Mouse (Mus musculus) heart, embryonic 16.5 days (tissue): ENCODE measurements around the gene Ostm1. TPM values are rescaled to one million over a fixed set of nuclear protein-coding genes. Genes with fewer than 3 reads are reported as not detected.
A peak's percentile ranks its signal among the peaks of the same experiment; 100 is the strongest.

ENCODE experiments used
- ATAC-seq: fragments of 200-750 bp; cut with Nextera tagmentation; replicated peaks from 2 replicates; pipeline ENCODE4 v1.8.0; 2017; ENCODE audit warnings: moderate number of reproducible peaks; ENCODE audit not compliant: insufficient read depth, low FRiP score; ENCODE audit errors: extremely low read depth
- H3K27ac ChIP-seq: fragments of 300-500 bp; sonication (generic); 2 replicates; pipeline ENCODE4 v1.5.1; 2014; ENCODE audit warnings: mild to moderate bottlenecking, low read length, control low read depth, moderate library complexity
- H3K27me3 ChIP-seq: fragments of 300-500 bp; sonication (generic); 2 replicates; pipeline ENCODE4 v1.6.1; 2014; ENCODE audit warnings: low read length, mixed read lengths; ENCODE audit not compliant: control insufficient read depth, insufficient read depth
- H3K36me3 ChIP-seq: fragments of 300-500 bp; sonication (generic); 2 replicates; pipeline ENCODE4 v1.6.1; 2014; ENCODE audit not compliant: control insufficient read depth, insufficient read depth
- H3K4me1 ChIP-seq: fragments of 300-500 bp; sonication (generic); 2 replicates; pipeline ENCODE4 v1.6.1; 2014; ENCODE audit warnings: low read length, mixed read lengths; ENCODE audit not compliant: control insufficient read depth, insufficient read depth
- H3K4me2 ChIP-seq: fragments of 300-500 bp; sonication (generic); 2 replicates; pipeline ENCODE4 v1.6.1; 2014; ENCODE audit warnings: low read depth, mild to moderate bottlenecking, control low read depth, low read length
- H3K4me3 ChIP-seq: fragments of 300-500 bp; sonication (generic); 2 replicates; pipeline ENCODE4 v1.5.1; 2014; ENCODE audit warnings: mild to moderate bottlenecking, control low read depth, low read length
- H3K9ac ChIP-seq: fragments of 300-500 bp; sonication (generic); 2 replicates; pipeline ENCODE4 v1.6.1; 2014; ENCODE audit warnings: low read length, control low read depth
- H3K9me3 ChIP-seq: fragments of 300-500 bp; sonication (generic); replicated peaks from 2 replicates; pipeline ENCODE4 v1.6.1; 2016; ENCODE audit warnings: low read length; ENCODE audit not compliant: control insufficient read depth
- WGBS: fragments of 180-500 bp; shearing (Covaris S2); extraction: QIAGEN DNeasy Blood & Tissue Kit; methylation state at CpG from one replicate; pipeline ENCODE4 v1.1.7; 2014; 5-methylcytosine and 5-hydroxymethylcytosine counted together
- polyA plus RNA-seq: library from polyadenylated mRNA; unstranded; fragments of >200 nt; fragmentation: Nextera tagmentation; extraction: Ambion mirVana; gene quantifications from 2 replicates; pipeline ENCODE4 v1.2.1, GENCODE M21; 2015

The Ostm1 gene
- polyA plus RNA-seq, 1 experiment from 2014 or later = 24.0 TPM

DNA sequence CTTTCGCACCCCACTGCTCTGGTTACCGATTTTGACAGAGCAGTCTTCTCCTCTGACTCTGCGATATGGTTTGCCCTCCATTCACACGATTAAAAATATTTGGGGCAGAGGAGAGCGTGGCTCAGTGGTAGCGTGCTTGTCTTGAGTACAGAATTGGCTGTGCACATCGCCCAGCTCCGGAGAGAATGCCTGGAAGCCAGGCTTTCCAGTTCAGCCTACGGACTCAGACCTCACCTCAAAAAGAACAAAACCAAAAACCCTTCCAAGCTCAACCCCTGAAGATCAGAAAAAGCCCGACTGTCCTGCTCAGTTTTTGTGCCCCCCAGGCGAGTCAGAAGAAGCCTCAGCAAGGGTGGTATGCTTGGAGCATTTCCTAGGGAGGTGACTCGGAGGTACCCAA, 29.5 kb downstream of the Ostm1 start:
- 10% methylated on average over 12 of the region's 12 CpGs for WGBS
- no peak overlapping the region for H3K4me3 ChIP-seq
- no peaks in the 10 kb centered on the region for H3K36me3 ChIP-seq
- H3K27me3 ChIP-seq = peaks cover 61% of the 10 kb centered on the region
- H3K4me1 ChIP-seq = no peaks in the 10 kb centered on the region
- ATAC-seq = no peak
- no peak overlapping the region for H3K27ac ChIP-seq
- H3K9ac ChIP-seq = no peak overlapping the region
- H3K9me3 ChIP-seq = peaks cover 6% of the 10 kb centered on the region; the same call in 1 of the 2 replicates
- H3K4me2 ChIP-seq = no peak overlapping the region

GRCm38 (mm10) chr10:42613639-42614381, 30.2 kb downstream of the Ostm1 start:
- ATAC-seq = peak; percentile 58
- Histone ChIP-seq H3K4me2 (peak overlapping the region; percentile 75), H3K4me3 (peak overlapping the region; percentile 52), H3K36me3 (no peaks in the 10 kb centered on the region), H3K27ac (no peak overlapping the region), H3K27me3 (peaks cover 64% of the 10 kb centered on the region), H3K4me1 (no peaks in the 10 kb centered on the region), H3K9ac (peak overlapping the region; percentile 63), H3K9me3 (0 out of 2 replicates have a peak, but pooled peaks cover 5% of the 10 kb centered on the region)
- WGBS = 1% methylated on average over 35 of the region's 40 CpGs

DNA sequence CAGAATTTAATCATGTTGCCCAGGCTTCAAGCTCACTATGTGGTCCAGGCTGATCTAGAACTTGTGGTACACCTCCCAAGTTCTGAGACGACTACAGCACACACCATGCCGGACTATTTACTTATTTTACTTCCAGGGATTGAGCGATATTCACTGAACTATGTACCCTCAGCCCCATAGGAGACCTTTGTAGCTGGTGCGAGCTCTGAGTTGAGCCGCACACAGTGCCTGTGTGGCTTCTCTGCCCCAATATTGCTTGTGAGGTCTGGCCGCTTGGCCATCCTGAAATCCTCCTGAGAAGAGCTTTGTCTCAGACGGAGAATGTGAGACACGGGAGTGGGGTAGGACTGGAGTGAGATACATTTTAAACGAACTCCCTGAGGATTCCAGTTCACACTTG, 31.1 kb downstream of the Ostm1 start:
- H3K4me1 ChIP-seq = no peaks in the 10 kb centered on the region
- H3K27ac ChIP-seq = no peak overlapping the region
- H3K9ac ChIP-seq = no peak overlapping the region
- H3K36me3 ChIP-seq = no peaks in the 10 kb centered on the region
- WGBS = 21% methylated on average over 9 of the region's 9 CpGs
- no peak overlapping the region for H3K4me3 ChIP-seq
- H3K27me3 ChIP-seq = peaks cover 64% of the 10 kb centered on the region
- H3K9me3 ChIP-seq = 0 out of 2 replicates have a peak, but pooled peaks cover 5% of the 10 kb centered on the region
- ATAC-seq = no peak
- no peak overlapping the region for H3K4me2 ChIP-seq

DNA sequence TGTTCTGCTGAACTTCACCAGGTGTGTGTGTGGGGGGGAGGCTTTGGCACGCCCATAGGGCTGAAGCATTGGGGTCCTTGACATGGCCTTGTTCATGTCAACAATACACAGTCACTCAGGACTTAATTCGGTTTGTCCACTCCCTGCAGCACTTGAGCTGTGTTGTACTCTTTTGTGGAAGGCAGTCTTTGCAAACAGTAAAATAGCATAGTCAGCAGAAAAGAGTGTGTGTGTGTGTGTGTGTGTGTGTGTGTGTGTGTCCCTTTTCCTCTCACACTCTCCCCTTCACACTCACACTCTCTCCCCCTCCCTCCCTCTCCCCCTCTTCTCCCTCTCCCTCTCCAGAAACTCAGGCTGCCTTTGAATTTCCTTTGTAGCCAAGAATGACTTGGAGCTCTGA, 34.7 kb downstream of the Ostm1 start:
- no peak for ATAC-seq
- no peaks in the 10 kb centered on the region for H3K36me3 ChIP-seq
- 37% methylated on average over 2 of the region's 2 CpGs for WGBS
- no peak overlapping the region for H3K9ac ChIP-seq
- no peak overlapping the region for H3K27ac ChIP-seq
- H3K4me3 ChIP-seq = no peak overlapping the region
- peaks cover 35% of the 10 kb centered on the region for H3K27me3 ChIP-seq
- H3K9me3 ChIP-seq = 0 out of 2 replicates have a peak, but pooled peaks cover 5% of the 10 kb centered on the region
- no peak overlapping the region for H3K4me2 ChIP-seq
- H3K4me1 ChIP-seq = no peaks in the 10 kb centered on the region

DNA sequence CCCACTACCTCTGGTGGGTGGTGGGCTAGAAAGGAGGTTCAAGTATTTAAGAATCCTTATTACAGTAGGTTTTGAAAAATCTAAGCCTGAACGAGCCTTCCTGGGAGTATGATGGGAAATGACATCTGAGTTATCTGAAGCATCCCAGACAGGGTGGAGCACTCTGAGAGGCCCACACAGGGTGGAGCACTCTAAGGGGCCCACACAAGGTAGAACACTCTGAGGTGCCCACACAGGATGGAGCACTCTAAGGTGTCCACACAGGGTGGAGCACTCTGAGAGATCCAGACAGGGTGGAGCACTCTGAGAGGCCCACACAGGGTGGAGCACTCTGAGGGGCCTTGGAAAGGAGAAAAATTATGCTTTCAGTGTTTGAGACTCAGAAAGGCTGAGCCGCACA, 42.3 kb downstream of the Ostm1 start:
- no peak overlapping the region for H3K4me2 ChIP-seq
- 60% methylated on average over 2 of the region's 2 CpGs for WGBS
- ATAC-seq = no peak
- no peaks in the 10 kb centered on the region for H3K9me3 ChIP-seq
- no peak overlapping the region for H3K9ac ChIP-seq
- H3K4me1 ChIP-seq = no peaks in the 10 kb centered on the region
- H3K27me3 ChIP-seq = peaks cover 35% of the 10 kb centered on the region
- no peak overlapping the region for H3K4me3 ChIP-seq
- H3K27ac ChIP-seq = no peak overlapping the region
- H3K36me3 ChIP-seq = no peaks in the 10 kb centered on the region

GRCm38 (mm10) chr10:42630596-42631355, 47.2 kb downstream of the Ostm1 start:
- Histone ChIP-seq H3K36me3 (no peaks in the 10 kb centered on the region), H3K9ac (no peak overlapping the region), H3K27me3 (peaks cover 71% of the 10 kb centered on the region), H3K4me3 (no peak overlapping the region), H3K27ac (no peak overlapping the region), H3K9me3 (no peaks in the 10 kb centered on the region), H3K4me1 (peaks cover 20% of the 10 kb centered on the region), H3K4me2 (no peak overlapping the region)
- no peak for ATAC-seq
- 10% methylated on average over 19 of the region's 19 CpGs for WGBS

- H3K4me3 ChIP-seq = peak overlapping the region; percentile 43
- H3K4me1 ChIP-seq = peaks cover 24% of the 10 kb centered on the region
- no peak overlapping the region for H3K9ac ChIP-seq
- 2% methylated on average over 42 of the region's 42 CpGs for WGBS
- H3K4me2 ChIP-seq = peak overlapping the region; percentile 59
- no peaks in the 10 kb centered on the region for H3K36me3 ChIP-seq
- no peaks in the 10 kb centered on the region for H3K9me3 ChIP-seq
- no peak overlapping the region for H3K27ac ChIP-seq
- no peak for ATAC-seq
- peaks cover 79% of the 10 kb centered on the region for H3K27me3 ChIP-seq
Measured at GRCm38 (mm10) chr10:42631754-42632452, 48.3 kb downstream of the Ostm1 start.

DNA sequence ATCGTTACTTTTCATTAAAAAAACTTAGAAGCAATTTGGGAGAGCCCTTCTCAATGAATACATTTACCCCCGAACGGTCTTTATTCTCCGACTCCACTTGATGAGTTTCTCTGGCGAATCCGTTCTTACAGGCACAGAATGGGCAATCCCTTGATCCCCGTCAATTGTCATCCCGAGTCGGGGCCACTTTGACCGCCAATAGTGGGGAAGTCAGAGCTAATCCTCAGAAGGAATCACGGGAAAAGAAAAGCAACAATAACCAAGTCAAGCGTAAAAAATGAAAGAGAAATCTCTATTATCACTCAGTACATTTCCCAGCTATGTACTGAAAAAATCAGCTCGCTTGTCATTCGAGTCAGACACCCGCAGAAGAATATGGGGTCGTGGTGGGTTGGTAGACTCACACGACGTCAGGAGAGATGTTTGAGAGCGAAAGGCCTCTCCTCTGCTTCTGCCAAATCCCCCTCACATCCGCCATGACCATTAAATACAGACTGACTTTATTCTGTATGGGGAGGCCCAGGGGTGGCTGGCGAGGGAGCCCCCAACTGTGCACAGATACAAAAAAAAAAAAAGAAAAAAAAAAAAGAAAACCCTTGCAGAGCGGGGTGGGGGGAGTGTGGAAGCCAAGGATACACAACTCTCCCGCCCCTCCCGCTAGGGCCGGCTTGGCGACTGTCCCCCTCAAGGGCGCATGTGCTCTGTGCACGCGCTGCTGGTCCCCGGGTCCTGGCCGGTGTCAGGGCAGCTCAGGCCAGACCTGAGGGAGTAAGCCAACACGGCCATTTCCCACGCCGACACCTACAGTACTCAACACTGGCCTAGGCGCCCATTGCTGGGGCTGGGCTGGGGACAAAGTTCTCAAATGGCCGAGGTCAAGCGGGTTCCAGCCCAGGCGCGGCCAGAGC, 49.1 kb downstream of the Ostm1 start:
- 0 out of 2 replicates have a peak overlapping the region, but pooled peaks have one; percentile 35 for H3K9ac ChIP-seq
- peak overlapping the region; percentile 59 for H3K4me2 ChIP-seq
- H3K27ac ChIP-seq = no peak overlapping the region
- H3K36me3 ChIP-seq = no peaks in the 10 kb centered on the region
- no peak for ATAC-seq
- 2% methylated on average over 38 of the region's 39 CpGs for WGBS
- peaks cover 82% of the 10 kb centered on the region for H3K27me3 ChIP-seq
- H3K4me1 ChIP-seq = peaks cover 24% of the 10 kb centered on the region
- no peaks in the 10 kb centered on the region for H3K9me3 ChIP-seq
- peak overlapping the region; percentile 43 for H3K4me3 ChIP-seq
